Mouse (Mus musculus) bone marrow macrophage, adult 2 months (primary cell): ENCODE data around the gene Abhd6. TPM values are rescaled to one million over a fixed set of nuclear protein-coding genes. Genes with fewer than 3 reads are reported as not detected.

Source experiments
- H3K27ac ChIP-seq: 2 replicates; pipeline ENCODE4 v1.5.1; 2012; ENCODE audit warnings: low read depth, low read length; ENCODE audit not compliant: insufficient read depth
- H3K4me1 ChIP-seq: 2 replicates; pipeline ENCODE4 v1.6.1; 2012; ENCODE audit warnings: low read length; ENCODE audit not compliant: control insufficient read depth, insufficient read depth
- H3K4me3 ChIP-seq: 2 replicates; pipeline ENCODE4 v1.5.1; 2012; ENCODE audit warnings: mild to moderate bottlenecking, low read length, moderate library complexity; ENCODE audit not compliant: insufficient read depth
- CTCF ChIP-seq: IDR thresholded peaks from 2 replicates; pipeline ENCODE4 v1.5.1; 2012; ENCODE audit warnings: low read depth, mild to moderate bottlenecking, low read length, moderate library complexity
- POLR2A ChIP-seq: IDR thresholded peaks from 2 replicates; pipeline ENCODE4 v1.6.1; 2012; ENCODE audit warnings: mild to moderate bottlenecking, low read depth, low read length, borderline replicate concordance
- polyA plus RNA-seq: library from polyadenylated mRNA; stranded (reverse); fragments of >200 nt; gene quantifications from 2 replicates; pipeline ENCODE4 v1.2.4, GENCODE M21; 2012; ENCODE audit not compliant: missing spikeins, insufficient read depth, insufficient read length

Abhd6 gene
- polyA plus RNA-seq, 1 experiment: 0.54 TPM

GRCm38 (mm10) chr14:7975177-7975576 lies 27.5 kb upstream of the Abhd6 start:
- H3K27ac ChIP-seq: no peak overlapping the region
- peaks cover 23% of the 10 kb centered on the region for H3K4me1 ChIP-seq
- TF ChIP-seq CTCF: no peak
- no peak for TF ChIP-seq POLR2A
- no peak overlapping the region for H3K4me3 ChIP-seq

- Histone ChIP-seq H3K4me1 (peaks cover 27% of the 10 kb centered on the region), H3K4me3 (no peak overlapping the region), H3K27ac (peak overlapping the region; percentile 17; the same call in 1 of the 2 replicates)
- TF ChIP-seq CTCF (no peak), POLR2A (no peak)
These were observed 25.2 kb upstream of the Abhd6 start for GRCm38 (mm10) chr14:7977471-7977870.

GRCm38 (mm10) chr14:7978183-7978582 lies 24.5 kb upstream of the Abhd6 start:
- Histone ChIP-seq H3K4me1 (peaks cover 27% of the 10 kb centered on the region), H3K27ac (no peak overlapping the region), H3K4me3 (no peak overlapping the region)
- TF ChIP-seq POLR2A (no peak), CTCF (no peak)

- no peak for TF ChIP-seq POLR2A
- TF ChIP-seq CTCF: no peak
- H3K27ac ChIP-seq: no peak overlapping the region
- peaks cover 27% of the 10 kb centered on the region for H3K4me1 ChIP-seq
- H3K4me3 ChIP-seq: no peak overlapping the region
These were observed 21.5 kb upstream of the Abhd6 start for GRCm38 (mm10) chr14:7981226-7981625.

- TF ChIP-seq CTCF: no peak
- TF ChIP-seq POLR2A: no peak
- peaks cover 14% of the 10 kb centered on the region for H3K4me1 ChIP-seq
- H3K27ac ChIP-seq: no peak overlapping the region
- no peak overlapping the region for H3K4me3 ChIP-seq
These were observed 15.8 kb upstream of the Abhd6 start for GRCm38 (mm10) chr14:7986913-7987312.

- Histone ChIP-seq H3K4me3 (no peak overlapping the region), H3K27ac (no peak overlapping the region), H3K4me1 (peaks cover 14% of the 10 kb centered on the region)
- TF ChIP-seq POLR2A: no peak
- TF ChIP-seq CTCF: no peak
These were observed 13.3 kb upstream of the Abhd6 start for GRCm38 (mm10) chr14:7989371-7989770.

GRCm38 (mm10) chr14:7989961-7990360 lies 12.7 kb upstream of the Abhd6 start:
- TF ChIP-seq POLR2A: no peak
- no peak for TF ChIP-seq CTCF
- Histone ChIP-seq H3K4me3 (no peak overlapping the region), H3K27ac (no peak overlapping the region), H3K4me1 (peaks cover 14% of the 10 kb centered on the region)

GRCm38 (mm10) chr14:7991108-7991776 lies 11.5 kb upstream of the Abhd6 start:
- H3K4me1 ChIP-seq: peaks cover 14% of the 10 kb centered on the region
- no peak overlapping the region for H3K4me3 ChIP-seq
- no peak overlapping the region for H3K27ac ChIP-seq

GRCm38 (mm10) chr14:7992158-7992557 lies 10.5 kb upstream of the Abhd6 start:
- Histone ChIP-seq H3K4me3 (no peak overlapping the region), H3K4me1 (peaks cover 17% of the 10 kb centered on the region), H3K27ac (no peak overlapping the region)
- no peak for TF ChIP-seq CTCF

More at GRCm38 (mm10) chr14:7991108-7991776, 11.5 kb upstream of the Abhd6 start:
- TF ChIP-seq POLR2A (no peak), CTCF (no peak)

- Histone ChIP-seq H3K4me3 (no peak within 1 kb of the TSS), H3K4me1 (peaks cover 17% of the 10 kb centered on the region), H3K27ac (no peak within 1 kb of the TSS)
- no peak for TF ChIP-seq CTCF
- no peak for TF ChIP-seq POLR2A
These were observed 8.4 kb upstream of the Abhd6 start, which contains the start of gene Dnase1l3 for GRCm38 (mm10) chr14:7994271-7994767. Gene Dnase1l3 (minus strand): TSS chr14:7994573.
